Mouse (Mus musculus): ENCODE measurements at regions not wholly inside any gene's neighbourhood (a gene's known extent, or its start where the extent isn't known, plus 50 kb on each side); places are given as distances from the start of the nearest gene placed in this dataset.

GRCm38 (mm10) chr3:15139550-15139949 lies 192.6 kb downstream of the Gm9733 start:
- TF ChIP-seq POLR2A (IDR thresholded peaks at IDR 0.05; ENCODE audit: low read depth, low read length) (no peak), CTCF (IDR thresholded peaks at IDR 0.05; ENCODE audit: extremely low read depth, insufficient read length, insufficient replicate concordance, low read depth, low read length) (no peak)

All from small intestine, adult 2 months (tissue).